Mouse (Mus musculus) mouse embryonic stem cell (cell line): ENCODE data around the gene Ttf1.
"Not testable (repeated sequence)": the region's sequence is repeated elsewhere in the genome, so short reads cannot be mapped to it uniquely, and the experiment has no call there.

Source experiments
- in situ Hi-C, 2 experiments: fragments of 300-500 bp; cut with MboI; formaldehyde crosslinking; loops; 1 replicate in 1 of 2; 3 replicates in 1 of 2; pipeline ENCODE4 v1.14.3; 2019 to 2020; ENCODE audit warnings: low sequenced_read_pairs in 2 of 2, low pct_unique_long_range_greater_than_20kb in 1 of 2, mixed read lengths in 1 of 2; ENCODE audit not compliant: unreplicated experiment in 1 of 2

Gene Ttf1

DNA sequence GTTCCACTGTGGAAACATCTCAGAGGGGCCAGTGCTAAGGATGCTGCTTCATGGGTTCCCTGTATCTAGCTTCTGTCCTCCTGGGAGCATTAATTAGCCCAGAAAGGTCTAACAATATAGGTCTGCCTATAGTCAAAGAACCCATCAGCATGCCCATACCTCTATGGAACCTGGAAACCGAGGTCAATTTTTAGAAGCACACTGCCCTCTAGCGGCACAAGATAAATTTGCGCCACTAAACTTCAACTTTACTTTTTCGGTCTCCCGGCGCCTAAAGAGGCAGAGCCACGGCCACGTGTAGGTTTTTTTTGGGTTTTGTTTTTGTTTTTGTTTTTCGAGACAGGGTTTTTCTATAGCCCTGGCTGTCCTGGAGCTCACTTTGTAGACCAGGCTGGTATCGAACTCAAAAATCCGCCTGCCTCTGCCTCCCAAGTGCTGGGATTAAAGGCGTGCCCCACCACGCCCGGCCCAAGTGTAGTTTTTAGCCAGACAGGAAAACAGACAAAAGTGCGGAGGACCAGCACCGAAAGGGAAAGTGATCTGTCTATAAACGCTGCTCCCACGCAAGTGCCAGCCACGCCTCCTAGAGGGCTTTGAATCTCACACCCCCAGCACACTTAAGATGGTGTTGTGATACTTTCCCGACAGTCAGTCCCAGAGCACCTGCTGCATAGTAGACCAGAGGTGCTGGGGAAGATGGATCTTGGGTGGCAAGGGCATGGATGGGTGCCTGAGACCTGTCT is 6.1 kb upstream of the Ttf1 start:
- in situ Hi-C loops: loop anchor here (5.0 to 10.0 kb wide), 2 partner anchors 132 to 299 kb away; no protein-coding TSS in a partner anchor

DNA sequence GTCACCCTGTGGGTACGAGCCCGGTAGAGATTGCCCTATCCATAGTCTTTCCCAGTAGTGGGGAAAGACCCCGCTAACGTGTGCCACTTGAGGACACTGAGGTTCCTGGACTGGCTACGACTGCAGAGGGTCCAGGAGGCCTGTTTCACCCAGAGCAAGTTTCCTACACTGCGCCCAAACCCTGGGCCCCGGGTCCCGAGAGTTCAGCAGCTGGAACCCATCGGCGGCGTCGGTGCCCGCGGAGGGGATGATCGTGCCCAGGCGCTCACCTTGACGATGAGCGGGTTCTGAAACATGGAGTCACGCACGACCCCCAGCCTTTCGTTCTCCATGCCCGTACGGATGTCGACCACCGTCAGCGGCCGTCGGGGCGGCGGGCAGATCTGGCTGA is 5.5 kb upstream of the Ttf1 start:
- in situ Hi-C loops: loop anchor here (5.0 to 10.0 kb wide), 2 partner anchors 132 to 300 kb away; no protein-coding TSS in a partner anchor

DNA sequence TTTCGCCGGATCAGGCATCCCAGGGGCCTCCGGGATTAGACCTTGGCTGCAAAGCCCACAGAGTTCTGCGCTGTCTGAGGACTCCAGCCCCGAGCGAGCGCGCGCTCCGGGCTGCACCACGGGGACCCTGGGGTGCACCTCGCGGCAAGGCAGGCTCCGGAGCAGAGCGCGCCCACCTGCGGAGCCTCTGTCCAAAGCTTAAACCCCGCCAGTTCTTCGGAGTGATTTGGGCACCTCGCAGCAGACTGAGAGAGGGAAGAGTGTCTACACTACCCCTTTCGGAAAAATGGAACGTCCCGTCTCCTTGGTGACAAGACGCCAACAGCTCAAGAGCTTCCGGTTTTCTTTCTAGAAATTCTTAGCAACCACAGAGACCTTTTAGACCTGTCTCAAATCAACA is 5.1 kb upstream of the Ttf1 start, which contains the start of gene Cfap77:
Cfap77 (minus strand) TSS at position 76 of the 400 bp plus-strand sequence.
- in situ Hi-C loops: loop anchor here (5.0 to 10.0 kb wide), 2 partner anchors 133 to 300 kb away; no protein-coding TSS in a partner anchor

DNA sequence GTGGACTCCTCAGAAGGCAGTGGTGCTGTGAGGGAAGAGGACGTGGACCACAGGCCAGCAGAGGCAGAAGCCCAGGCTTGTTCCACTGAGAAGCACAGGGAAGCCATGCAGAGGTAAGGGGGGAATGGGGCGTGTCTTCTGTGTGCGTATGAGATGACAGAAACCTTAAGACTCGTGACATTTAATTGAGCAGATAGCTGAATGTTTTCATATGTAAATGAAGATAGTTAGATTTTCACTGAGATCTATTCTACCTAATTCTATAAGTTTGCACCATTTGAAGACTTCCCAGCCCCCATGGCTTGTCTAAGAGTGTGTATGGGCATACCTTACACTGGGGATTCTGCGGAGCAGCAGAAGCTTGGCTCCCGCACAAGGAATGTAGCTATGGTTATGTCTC is 5.7 kb downstream of the Ttf1 start:
- in situ Hi-C loops: loop anchor here in 1 of 2 experiments (5.0 kb wide), 1 partner anchor 67 kb away; no protein-coding TSS in a partner anchor

DNA sequence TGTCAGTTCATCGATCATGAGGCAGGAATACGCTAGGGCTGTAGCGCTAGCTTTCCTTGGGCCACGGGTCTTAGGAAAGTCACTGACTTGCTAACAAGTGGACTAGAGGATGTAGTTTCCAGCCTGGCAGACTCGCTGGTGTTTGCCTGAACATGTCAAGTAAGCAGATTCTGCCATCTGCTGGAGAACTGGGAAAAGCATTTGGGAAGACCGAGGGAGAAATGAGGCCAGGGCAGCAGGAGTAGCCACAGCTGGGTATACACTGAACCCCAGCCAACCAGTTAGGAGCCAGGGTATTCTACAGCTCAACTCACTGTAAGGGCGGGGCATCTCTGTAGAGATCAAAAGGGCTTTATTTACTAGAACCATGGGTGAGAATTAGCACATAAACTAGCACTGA is 6.3 kb downstream of the Ttf1 start:
- in situ Hi-C loops: loop anchor here in 1 of 2 experiments (5.0 kb wide), 1 partner anchor 66 kb away; no protein-coding TSS in a partner anchor

- in situ Hi-C loops: no loop called here
These were observed 14.6 kb downstream of the Ttf1 start for GRCm38 (mm10) chr2:29074676-29075075.

GRCm38 (mm10) chr2:29075331-29076070 is 15.4 kb downstream of the Ttf1 start:
- in situ Hi-C loops: no loop called here

GRCm38 (mm10) chr2:29076226-29076625 is 16.2 kb downstream of the Ttf1 start:
- in situ Hi-C loops: no loop called here

- in situ Hi-C loops: no loop called here
These were observed 21.9 kb downstream of the Ttf1 start for GRCm38 (mm10) chr2:29081965-29082364.

DNA sequence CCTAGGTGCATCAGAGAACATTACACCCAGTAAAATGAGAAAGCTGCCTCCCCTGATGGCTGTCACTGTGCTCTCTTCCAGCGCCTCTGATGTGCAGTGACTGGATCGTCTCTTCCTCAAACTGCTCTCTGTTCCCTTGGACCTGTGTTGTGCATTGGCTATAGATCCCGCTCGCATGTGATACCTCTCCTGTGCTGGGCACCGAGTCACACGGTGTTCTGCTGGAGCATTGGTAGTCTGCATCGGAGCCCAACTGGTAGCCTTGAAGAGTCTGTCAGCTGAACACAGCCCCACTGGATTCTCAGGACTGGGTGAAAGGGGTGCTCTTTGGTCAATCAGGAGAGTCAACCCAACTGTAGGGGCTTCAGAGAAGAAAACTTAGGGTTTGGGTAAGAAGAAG is 26.0 kb downstream of the Ttf1 start:
- in situ Hi-C loops: no loop called here

DNA sequence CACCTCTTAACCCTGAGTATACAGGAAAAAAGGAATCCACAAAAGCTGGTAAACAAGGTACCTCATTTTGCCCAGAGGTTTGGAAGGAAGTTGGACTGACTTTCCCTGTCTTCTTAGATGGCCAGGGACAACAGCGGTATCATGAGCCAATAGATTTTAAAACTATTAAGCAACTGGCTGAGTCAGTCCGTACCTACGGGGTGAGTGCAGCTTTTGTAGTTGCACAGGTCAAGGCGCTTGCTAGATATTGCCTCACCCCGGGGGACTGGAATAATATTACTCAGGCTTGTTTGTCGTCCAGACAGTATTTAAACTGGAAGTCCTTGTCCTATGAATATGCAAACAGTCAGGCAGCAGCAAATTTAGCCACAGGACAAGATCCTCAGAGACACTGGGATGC is 29.2 kb downstream of the Ttf1 start:
- in situ Hi-C loops: not testable (repeated sequence)

GRCm38 (mm10) chr2:29095674-29096073 is 35.6 kb downstream of the Ttf1 start:
- in situ Hi-C loops: no loop called here

GRCm38 (mm10) chr2:29096751-29097150 is 36.7 kb downstream of the Ttf1 start:
- in situ Hi-C loops: no loop called here

DNA sequence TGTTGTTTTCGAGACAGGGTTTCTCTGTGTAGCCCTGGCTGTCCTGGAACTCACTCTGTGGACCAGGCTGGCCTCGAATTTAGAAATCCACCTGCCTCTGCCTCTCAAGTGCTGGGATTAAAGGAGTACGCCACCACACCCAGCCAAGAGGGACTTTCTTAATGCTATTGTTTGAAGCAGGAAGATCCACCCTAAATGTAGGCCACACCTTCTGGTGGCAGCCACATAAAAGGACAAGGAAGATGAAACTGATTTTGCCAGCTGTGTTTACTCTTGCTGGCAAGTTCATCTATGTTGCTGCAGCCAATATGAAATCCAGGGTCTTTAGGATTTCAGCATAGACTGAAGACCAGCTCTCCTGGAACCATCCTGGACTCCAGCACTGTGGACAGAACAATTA is 37.4 kb downstream of the Ttf1 start:
- in situ Hi-C loops: no loop called here

DNA sequence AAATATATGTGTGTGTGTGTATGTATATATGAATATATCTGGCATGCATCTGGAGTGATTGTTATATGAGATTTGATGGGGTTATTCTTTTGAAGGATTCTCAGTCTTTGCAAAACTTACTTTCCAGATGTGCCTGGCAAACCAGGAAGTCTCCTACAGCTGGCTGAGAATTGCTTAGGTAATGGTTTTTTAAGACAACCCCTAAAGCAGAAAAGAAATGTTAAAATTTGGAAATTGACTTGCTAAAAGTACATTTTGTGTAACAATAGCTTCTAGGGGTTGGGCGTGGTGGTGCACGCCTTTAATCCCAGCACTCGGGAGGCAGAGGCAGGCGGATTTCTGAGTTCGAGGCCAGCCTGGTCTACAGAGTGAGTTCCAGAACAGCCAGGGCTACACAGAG is 37.9 kb downstream of the Ttf1 start:
- in situ Hi-C loops: not testable (repeated sequence)

GRCm38 (mm10) chr2:29098786-29099185 is 38.7 kb downstream of the Ttf1 start:
- in situ Hi-C loops: no loop called here

DNA sequence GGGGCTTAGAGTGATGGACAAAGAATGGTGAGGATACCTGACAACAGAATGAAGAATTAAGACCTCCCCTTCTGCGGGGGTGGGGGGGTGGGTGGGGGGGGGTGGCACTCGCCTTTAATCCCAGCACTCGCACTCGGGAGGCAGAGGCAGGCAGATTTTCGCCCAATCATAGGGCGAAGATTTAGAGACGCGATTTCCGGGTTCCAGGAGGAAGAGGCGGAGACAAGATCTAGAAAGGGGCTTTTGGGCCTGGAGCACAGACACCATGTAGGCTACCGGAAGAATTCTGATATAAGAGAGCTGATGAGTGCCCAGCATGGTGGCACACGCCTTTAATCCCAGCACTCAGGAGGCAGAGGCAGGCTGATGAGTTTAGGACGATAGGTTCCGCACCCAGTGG is 39.6 kb downstream of the Ttf1 start:
- in situ Hi-C loops: no loop called here

GRCm38 (mm10) chr2:29100822-29101534 is 40.9 kb downstream of the Ttf1 start:
- in situ Hi-C loops: no loop called here
